22 mouse cellular contexts compared by ENCODE assay signal in the genomic region with DNA sequence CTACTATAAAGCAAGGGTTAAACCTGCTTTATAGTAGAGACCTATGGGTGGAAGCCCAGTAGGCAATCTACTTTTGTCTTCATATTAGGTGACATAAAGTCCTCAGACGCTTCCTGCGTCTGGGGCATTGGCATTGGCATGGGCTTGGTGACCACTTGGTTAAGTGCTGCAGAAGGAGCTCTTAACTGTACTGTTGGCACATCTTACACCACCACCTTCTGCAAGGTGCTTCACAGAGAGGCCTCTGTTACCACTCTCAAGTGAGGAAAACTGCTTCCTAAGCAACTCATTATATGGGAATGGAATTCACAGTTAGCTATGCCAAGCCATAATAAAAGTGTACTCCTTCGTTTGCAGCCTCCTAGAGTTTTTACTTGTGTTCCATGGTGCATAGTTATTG.
"Had no signal": no experiment of that assay in that cellular context is flagged by ENCODE, and none has a peak within 500 bp of the region (broad histone marks: within the 10 kb centered on the region; RNA-seq: fewer than 3 reads in every experiment).

No protein-coding gene starts in this region.

- H3K9me3 ChIP-seq: intestine, embryonic 15.5 days; kidney, embryonic 15.5 days; limb, embryonic 10.5 days; limb, embryonic 13.5 days; liver, embryonic 12.5 days; liver, embryonic 15.5 days; megakaryocyte, embryonic 14.5 days; midbrain, embryonic 10.5 days; midbrain, embryonic 13.5 days; neural tube, embryonic 13.5 days; stomach, embryonic 15.5 days had no signal

- H3K36me3 ChIP-seq: intestine, embryonic 15.5 days had no signal

- H3K27me3 ChIP-seq: intestine, embryonic 15.5 days; kidney, embryonic 15.5 days; limb, embryonic 13.5 days; liver, embryonic 12.5 days; liver, embryonic 15.5 days; megakaryocyte, embryonic 14.5 days; midbrain, embryonic 13.5 days; neural tube, embryonic 13.5 days; stomach, embryonic 15.5 days had no signal

- H3K4me3 ChIP-seq: intestine, embryonic 15.5 days; kidney, embryonic 15.5 days; limb, embryonic 10.5 days; limb, embryonic 13.5 days; liver, embryonic 12.5 days; liver, embryonic 15.5 days; megakaryocyte, embryonic 14.5 days; midbrain, embryonic 10.5 days; midbrain, embryonic 13.5 days; myocyte; neural tube, embryonic 13.5 days; stomach, embryonic 15.5 days had no signal

- H3K4me1 ChIP-seq: kidney, embryonic 15.5 days; limb, embryonic 10.5 days; limb, embryonic 13.5 days; liver, embryonic 12.5 days; liver, embryonic 15.5 days; midbrain, embryonic 10.5 days; midbrain, embryonic 13.5 days; neural tube, embryonic 13.5 days; stomach, embryonic 15.5 days had no signal

- DNase-seq: kidney, adult 11 months; kidney, adult 8-10 months; kidney, postnatal 10 days; kidney, postnatal 36 days; liver; lung, embryonic 14.5 days; retina, postnatal 1 day; right cerebral cortex, postnatal 25 days; spleen, adult 18-20 months; thymus, postnatal 25 days had no signal

- H3K27ac ChIP-seq: intestine, embryonic 15.5 days; kidney, embryonic 15.5 days; limb, embryonic 10.5 days; limb, embryonic 13.5 days; liver, embryonic 12.5 days; liver, embryonic 15.5 days; midbrain, embryonic 10.5 days; midbrain, embryonic 13.5 days; neural tube, embryonic 13.5 days; stomach, embryonic 15.5 days had no signal
